Mouse (Mus musculus) heart, postnatal 0 days (tissue): ENCODE results near the gene Wdr25. TPM values are rescaled to one million over a fixed set of nuclear protein-coding genes. Genes with fewer than 3 reads are reported as not detected.

Source experiments
- ATAC-seq: fragments of 200-750 bp; cut with Nextera tagmentation; 2 replicates; pipeline ENCODE4 v1.8.0; 2017; ENCODE audit warnings: low read depth, moderate number of reproducible peaks, moderate library complexity; ENCODE audit not compliant: insufficient read depth
- DNase-seq: peaks from one replicate; pipeline ENCODE4 v3.0.0-alpha.2; 2016; ENCODE audit warnings: low spot score
- H3K27ac ChIP-seq: fragments of 300-500 bp; sonication (generic); 2 replicates; pipeline ENCODE4 v1.5.1; 2014; ENCODE audit warnings: low read depth, mild to moderate bottlenecking
- H3K27me3 ChIP-seq: fragments of 300-500 bp; sonication (generic); 2 replicates; pipeline ENCODE4 v1.6.1; 2014; ENCODE audit warnings: low read length, mixed read lengths; ENCODE audit not compliant: control insufficient read depth, insufficient read depth
- H3K36me3 ChIP-seq: fragments of 300-500 bp; sonication (generic); replicated peaks from 2 replicates; pipeline ENCODE4 v1.6.1; 2014; ENCODE audit warnings: low read length, mixed read lengths; ENCODE audit not compliant: control insufficient read depth, insufficient read depth
- H3K4me1 ChIP-seq: fragments of 300-500 bp; sonication (generic); 2 replicates; pipeline ENCODE4 v1.6.1; 2014; ENCODE audit warnings: antibody characterized with exemption; ENCODE audit not compliant: control insufficient read depth, insufficient read depth
- H3K4me2 ChIP-seq: fragments of 300-500 bp; sonication (generic); 2 replicates; pipeline ENCODE4 v1.6.1; 2014; ENCODE audit warnings: low read depth, mild to moderate bottlenecking, low read length, moderate library complexity
- H3K4me3 ChIP-seq: fragments of 300-500 bp; sonication (generic); 2 replicates; pipeline ENCODE4 v1.5.1; 2014; ENCODE audit warnings: low read depth, low read length
- H3K9ac ChIP-seq: fragments of 300-500 bp; sonication (generic); replicated peaks from 2 replicates; pipeline ENCODE4 v1.6.1; 2014; ENCODE audit warnings: low read depth, low read length, mixed read lengths
- H3K9me3 ChIP-seq: fragments of 300-500 bp; sonication (generic); replicated peaks from 2 replicates; pipeline ENCODE4 v1.6.1; 2016; ENCODE audit warnings: low read length; ENCODE audit not compliant: control insufficient read depth
- CTCF ChIP-seq: IDR thresholded peaks from 2 replicates; pipeline ENCODE4 v1.5.1; 2016; ENCODE audit warnings: antibody characterized with exemption, control low read depth, low read depth
- EP300 ChIP-seq: IDR thresholded peaks from 2 replicates; pipeline ENCODE4 v1.6.1; 2016; ENCODE audit warnings: antibody characterized with exemption, low read depth
- WGBS: fragments of 180-500 bp; shearing (Covaris S2); extraction: QIAGEN DNeasy Blood & Tissue Kit; methylation state at CpG from one replicate; pipeline ENCODE4 v1.1.7; 2014; 5-methylcytosine and 5-hydroxymethylcytosine counted together
- polyA plus RNA-seq: library from polyadenylated mRNA; unstranded; fragments of >200 nt; fragmentation: Nextera tagmentation; extraction: Ambion mirVana; gene quantifications from 2 replicates; pipeline ENCODE4 v1.2.1, GENCODE M21; 2015
- total RNA-seq: library from RNA; depleted of rRNA; stranded (reverse); fragments of >200 nt; gene quantifications from 2 replicates; pipeline ENCODE4 v1.2.3, GENCODE M21; 2014; ENCODE audit warnings: low replicate concordance

Gene Wdr25
- total and polyA plus RNA-seq, 2 experiments from 2014 or later = 3.5 to 3.9 TPM

DNA sequence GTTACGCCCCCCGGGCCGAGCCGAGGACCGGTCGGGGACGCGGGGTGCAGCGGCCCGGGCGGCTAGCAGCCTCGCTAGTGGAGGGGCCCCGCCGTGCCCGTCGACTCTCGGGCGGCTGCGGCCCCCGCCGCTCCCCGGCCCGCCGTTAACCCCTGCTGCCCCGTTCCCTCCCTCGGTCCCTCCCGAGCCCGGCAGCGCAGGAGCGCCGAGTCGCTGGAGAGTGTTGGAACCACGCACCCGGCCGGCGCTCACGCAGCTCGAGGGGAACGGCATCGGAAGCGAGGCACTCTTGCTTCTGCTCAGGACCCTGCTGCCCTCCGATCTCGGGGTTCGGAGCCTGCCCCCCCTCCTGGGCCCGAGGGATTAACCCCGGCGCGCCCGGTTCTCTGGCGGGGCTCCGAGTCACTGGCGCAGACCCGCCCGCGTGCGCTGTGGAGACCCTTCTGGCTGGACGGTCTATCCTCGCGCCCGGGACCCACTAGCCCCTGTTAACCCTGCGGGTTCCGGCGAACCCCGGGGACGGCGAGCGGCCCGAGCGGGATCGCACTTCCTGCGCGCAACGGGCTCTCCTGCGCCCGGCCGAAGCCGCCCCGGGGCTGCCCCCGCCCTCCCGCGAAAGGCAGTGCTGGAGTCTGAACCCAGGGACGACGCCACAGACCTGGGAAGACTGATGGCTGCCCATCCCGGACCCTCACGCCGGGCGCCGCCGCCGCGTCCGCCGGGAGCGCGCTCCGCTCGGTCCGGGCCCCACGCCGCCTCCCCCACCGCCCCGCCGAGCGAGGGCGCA, 159.8 kb downstream of the Wdr25 start:
- Histone ChIP-seq H3K4me2 (peak overlapping the region; percentile 86), H3K9me3 (no peaks in the 10 kb centered on the region), H3K4me1 (no peaks in the 10 kb centered on the region), H3K27ac (no peak overlapping the region), H3K9ac (peak overlapping the region; percentile 11; the same call in 1 of the 2 replicates), H3K27me3 (peaks cover 82% of the 10 kb centered on the region), H3K36me3 (no peaks in the 10 kb centered on the region), H3K4me3 (peak overlapping the region; percentile 58)
- no peak for ATAC-seq
- no peak for DNase-seq
- no peak for TF ChIP-seq CTCF
- no peak for TF ChIP-seq EP300
- under 1% methylated on average over 72 of the region's 105 CpGs for WGBS

- no peak for ATAC-seq
- no peak overlapping the region for H3K4me3 ChIP-seq
- no peaks in the 10 kb centered on the region for H3K9me3 ChIP-seq
- no peak overlapping the region for H3K27ac ChIP-seq
- H3K27me3 ChIP-seq = peaks cover 52% of the 10 kb centered on the region
- H3K4me2 ChIP-seq = no peak overlapping the region
- no peak overlapping the region for H3K9ac ChIP-seq
- WGBS = 67% methylated on average over 4 of the region's 4 CpGs
- no peaks in the 10 kb centered on the region for H3K36me3 ChIP-seq
- no peaks in the 10 kb centered on the region for H3K4me1 ChIP-seq
- no peak for DNase-seq
- no peak for TF ChIP-seq EP300
- TF ChIP-seq CTCF = no peak
Measured at GRCm38 (mm10) chr12:109057736-109058135, 164.3 kb downstream of the Wdr25 start.

GRCm38 (mm10) chr12:109058660-109059059, 165.2 kb downstream of the Wdr25 start:
- H3K27me3 ChIP-seq = peaks cover 43% of the 10 kb centered on the region
- no peak overlapping the region for H3K4me3 ChIP-seq
- WGBS = 75% methylated on average over 8 of the region's 8 CpGs
- no peak overlapping the region for H3K4me2 ChIP-seq
- DNase-seq = no peak
- no peak overlapping the region for H3K9ac ChIP-seq
- H3K9me3 ChIP-seq = no peaks in the 10 kb centered on the region
- no peak for ATAC-seq
- TF ChIP-seq CTCF (no peak), EP300 (no peak)
- no peaks in the 10 kb centered on the region for H3K36me3 ChIP-seq
- H3K4me1 ChIP-seq = no peaks in the 10 kb centered on the region
- H3K27ac ChIP-seq = no peak overlapping the region

GRCm38 (mm10) chr12:109067561-109068135, 174.2 kb downstream of the Wdr25 start:
- peak overlapping the region; percentile 88 for H3K4me2 ChIP-seq
- TF ChIP-seq EP300 (no peak), CTCF (no peak)
- no peaks in the 10 kb centered on the region for H3K9me3 ChIP-seq
- peaks cover 37% of the 10 kb centered on the region for H3K27me3 ChIP-seq
- no peak for DNase-seq
- H3K4me1 ChIP-seq = peaks cover 3% of the 10 kb centered on the region; the same call in 1 of the 2 replicates
- H3K36me3 ChIP-seq = no peaks in the 10 kb centered on the region
- whole genome bisulfite sequencing = 3% methylated on average over 43 of the region's 59 CpGs
- peak overlapping the region; percentile 53 for H3K9ac ChIP-seq
- H3K4me3 ChIP-seq = peak overlapping the region; percentile 52
- peak; percentile 68 for ATAC-seq
- H3K27ac ChIP-seq = no peak overlapping the region

GRCm38 (mm10) chr12:109068167-109068653, 174.8 kb downstream of the Wdr25 start, which contains the start of gene Begain:
Gene Begain, minus strand, starts transcription at chr12:109068217.
- Histone ChIP-seq H3K9me3 (no peaks in the 10 kb centered on the region), H3K36me3 (no peaks in the 10 kb centered on the region), H3K27ac (no peak within 1 kb of the TSS), H3K4me3 (peak within 1 kb of the TSS; percentile 52), H3K4me2 (peak within 1 kb of the TSS; percentile 88), H3K4me1 (peaks cover 3% of the 10 kb centered on the region; the same call in 1 of the 2 replicates), H3K9ac (peak within 1 kb of the TSS; percentile 53), H3K27me3 (peaks cover 37% of the 10 kb centered on the region)
- TF ChIP-seq CTCF (no peak), EP300 (no peak)
- 2% methylated on average over 42 of the region's 48 CpGs for WGBS
- DNase-seq (no peak), ATAC-seq (peak; percentile 19; the same call in 1 of the 2 replicates)
